Mouse (Mus musculus) ES-E14 (cell line): ENCODE results near the gene Atp5k.

Experiments
- CHD2 ChIP-seq: IDR thresholded peaks from 2 replicates; pipeline ENCODE4 v1.6.1; 2014; ENCODE audit warnings: mild to moderate bottlenecking, low read depth, low read length, inconsistent platforms
- HCFC1 ChIP-seq: IDR thresholded peaks from 2 replicates; pipeline ENCODE4 v1.6.1; 2012; ENCODE audit warnings: low read length, inconsistent platforms, borderline replicate concordance; ENCODE audit not compliant: insufficient read depth
- ZC3H11A ChIP-seq: IDR thresholded peaks from 2 replicates; pipeline ENCODE4 v1.6.1; 2012; ENCODE audit warnings: low read depth, mild to moderate bottlenecking, inconsistent platforms, low read length, borderline replicate concordance
- ZNF384 ChIP-seq: IDR thresholded peaks from 2 replicates; pipeline ENCODE4 v1.6.1; 2012; ENCODE audit warnings: low read depth, low read length, inconsistent platforms

- TF ChIP-seq CHD2 (no peak), ZNF384 (no peak), ZC3H11A (no peak), HCFC1 (no peak)
Observed at GRCm38 (mm10) chr5:108386449-108386848, 47.8 kb downstream of the Atp5k start.
